Comparison of ENCODE assay signal across 9 mouse cellular contexts in the genomic region with DNA sequence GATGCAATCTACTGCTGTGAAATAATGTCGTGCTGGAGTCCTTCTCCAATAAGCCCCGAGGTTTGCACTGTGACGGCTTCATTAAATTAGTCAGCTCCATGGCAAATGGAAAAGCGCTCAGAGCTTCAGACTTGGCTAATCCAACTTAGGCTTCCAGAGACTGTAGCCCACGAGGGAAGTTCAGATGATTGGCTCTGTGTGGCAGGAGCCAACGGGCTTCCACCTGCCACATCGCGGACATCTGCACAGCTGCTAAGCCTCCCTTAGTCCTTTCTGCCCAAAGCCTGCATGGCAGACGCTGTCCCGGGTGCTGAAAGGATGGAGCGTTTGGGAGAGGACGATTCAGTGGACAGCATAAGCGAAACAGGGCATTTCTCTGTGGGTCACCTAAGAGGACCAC.
DNase-seq lines count a peak whose midpoint lies in the region; ATAC-seq and TF ChIP-seq lines count a peak whose summit lies in the region.
"Had no signal": no experiment of that assay in that cellular context is flagged by ENCODE, and none has a peak within 500 bp of the region (broad histone marks: within the 10 kb centered on the region; RNA-seq: fewer than 3 reads in every experiment).

No protein-coding gene starts in this region.

- no peak for TF ChIP-seq CTCF in intestine, postnatal 0 days (IDR thresholded peaks at IDR 0.05; ENCODE audit: low read depth)

- H3K4me3 ChIP-seq in intestine, embryonic 14.5 days (ENCODE audit: low read depth, low read length), result no peak overlapping the region
- no peak overlapping the region for H3K4me3 ChIP-seq in intestine, postnatal 0 days (ENCODE audit: low read depth, low read length)
- H3K4me3 ChIP-seq in embryonic facial prominence, embryonic 11.5 days (ENCODE audit: low read depth, low read length), result no peak overlapping the region
- H3K4me3 ChIP-seq: heart, embryonic 15.5 days had no signal

- DNase-seq in intestine, embryonic 14.5 days (ENCODE audit: low spot score), result peak; percentile 88
- DNase-seq in Muller cell, postnatal 12 days (ENCODE audit: inconsistent ontology term), result peak; percentile 45
- DNase-seq in embryonic facial prominence, embryonic 11.5 days (ENCODE audit: low spot score), result peak; percentile 82
- peak; percentile 88 for DNase-seq in kidney, postnatal 4 days
- peak; percentile 76 for DNase-seq in retina, embryonic 14.5 days (ENCODE audit: low spot score)
- DNase-seq in left cerebral cortex, adult 18-20 months (ENCODE audit: low spot score in 2 of 2), result no peak
- DNase-seq in right cerebral cortex, adult 18-20 months, result no peak

- no peak overlapping the region for H3K4me2 ChIP-seq in intestine, embryonic 14.5 days (ENCODE audit: low read length)
- H3K4me2 ChIP-seq in intestine, postnatal 0 days (replicated peaks; ENCODE audit: low read depth), result no peak overlapping the region
- no peak overlapping the region for H3K4me2 ChIP-seq in embryonic facial prominence, embryonic 11.5 days (ENCODE audit: low read depth, low read length)
- H3K4me2 ChIP-seq: heart, embryonic 15.5 days had no signal

- no peaks in the 10 kb centered on the region for H3K36me3 ChIP-seq in intestine, embryonic 14.5 days (ENCODE audit: control insufficient read depth, insufficient read depth, low read length)
- H3K36me3 ChIP-seq in intestine, postnatal 0 days (ENCODE audit: control insufficient read depth, insufficient read depth), result no peaks in the 10 kb centered on the region
- H3K36me3 ChIP-seq in embryonic facial prominence, embryonic 11.5 days (replicated peaks; ENCODE audit: control insufficient read depth, insufficient read depth, low read depth, low read length), result no peaks in the 10 kb centered on the region
- H3K36me3 ChIP-seq: heart, embryonic 15.5 days had no signal

- 23% methylated on average over 13 of the region's 13 CpGs for WGBS in intestine, embryonic 14.5 days
- 27% methylated on average over 13 of the region's 13 CpGs for WGBS in intestine, postnatal 0 days
- 30% methylated on average over 13 of the region's 13 CpGs for WGBS in embryonic facial prominence, embryonic 11.5 days

- ATAC-seq in intestine, embryonic 14.5 days (replicated peaks; ENCODE audit: low FRiP score, low TSS enrichment, low read depth), result no peak
- ATAC-seq in intestine, postnatal 0 days, result no peak
- no peak; the same call in 1 of the 2 replicates for ATAC-seq in embryonic facial prominence, embryonic 11.5 days (replicated peaks; ENCODE audit: insufficient number of reproducible peaks, low FRiP score, low TSS enrichment, low read depth)

- no peak overlapping the region for H3K27ac ChIP-seq in intestine, embryonic 14.5 days (ENCODE audit: low read depth)
- H3K27ac ChIP-seq in intestine, postnatal 0 days (ENCODE audit: low read depth, low read length), result no peak overlapping the region
- H3K27ac ChIP-seq in embryonic facial prominence, embryonic 11.5 days (replicated peaks; ENCODE audit: low read depth, low read length), result no peak overlapping the region
- H3K27ac ChIP-seq: heart, embryonic 15.5 days had no signal

- H3K27me3 ChIP-seq in intestine, embryonic 14.5 days (replicated peaks; ENCODE audit: control insufficient read depth, insufficient read depth, low read length), result no peaks in the 10 kb centered on the region
- H3K27me3 ChIP-seq in intestine, postnatal 0 days (replicated peaks; ENCODE audit: control insufficient read depth, insufficient read depth, low read length), result no peaks in the 10 kb centered on the region
- no peaks in the 10 kb centered on the region for H3K27me3 ChIP-seq in embryonic facial prominence, embryonic 11.5 days (ENCODE audit: control insufficient read depth, insufficient read depth, low read length)

- H3K9me3 ChIP-seq in intestine, embryonic 14.5 days (ENCODE audit: control insufficient read depth, low read length), result no peaks in the 10 kb centered on the region
- H3K9me3 ChIP-seq in intestine, postnatal 0 days (ENCODE audit: control insufficient read depth), result no peaks in the 10 kb centered on the region
- no peaks in the 10 kb centered on the region for H3K9me3 ChIP-seq in embryonic facial prominence, embryonic 11.5 days (replicated peaks; ENCODE audit: control insufficient read depth, low read length)
- H3K9me3 ChIP-seq: heart, embryonic 15.5 days had no signal

- H3K4me1 ChIP-seq in intestine, embryonic 14.5 days (replicated peaks; ENCODE audit: control insufficient read depth, insufficient read depth, low read length), result no peaks in the 10 kb centered on the region
- no peaks in the 10 kb centered on the region for H3K4me1 ChIP-seq in intestine, postnatal 0 days (replicated peaks; ENCODE audit: control insufficient read depth, insufficient read depth, low read length)
- no peaks in the 10 kb centered on the region for H3K4me1 ChIP-seq in embryonic facial prominence, embryonic 11.5 days (ENCODE audit: control insufficient read depth, insufficient read depth, low read length)
- H3K4me1 ChIP-seq: heart, embryonic 15.5 days had no signal

- no peak overlapping the region for H3K9ac ChIP-seq in intestine, embryonic 14.5 days (ENCODE audit: low read length)
- H3K9ac ChIP-seq in intestine, postnatal 0 days (ENCODE audit: low read depth, low read length), result no peak overlapping the region
- no peak overlapping the region for H3K9ac ChIP-seq in embryonic facial prominence, embryonic 11.5 days (replicated peaks; ENCODE audit: low read length)
- H3K9ac ChIP-seq: heart, embryonic 15.5 days had no signal

Comparison
In these comparisons a context has a peak if more than half of its experiments do, and no peak if none do; other contexts are left out.
1. DNase-seq: peak in intestine, embryonic 14.5 days (single experiment), Muller cell, postnatal 12 days (single experiment), embryonic facial prominence, embryonic 11.5 days (single experiment), kidney, postnatal 4 days (2 of 2) and retina, embryonic 14.5 days (single experiment); none in left cerebral cortex, adult 18-20 months (0 of 2) and right cerebral cortex, adult 18-20 months (single experiment).